Mouse (Mus musculus) CH12.LX (cell line): ENCODE measurements around the gene Psmd7. TPM values are rescaled to one million over a fixed set of nuclear protein-coding genes. Genes with fewer than 3 reads are reported as not detected.
"Not testable (repeated sequence)": the region's sequence is repeated elsewhere in the genome, so short reads cannot be mapped to it uniquely, and the experiment has no call there.

Experiments
- DNase-seq: peaks from one replicate; pipeline ENCODE4 v3.0.0-alpha.2; 2013; ENCODE audit errors: extremely low read depth
- H3K27ac ChIP-seq: 2 replicates; pipeline ENCODE4 v1.5.1; 2012; ENCODE audit warnings: low read depth, mild to moderate bottlenecking, control low read depth, moderate library complexity; ENCODE audit not compliant: insufficient read depth
- H3K27me3 ChIP-seq: replicated peaks from 2 replicates; pipeline ENCODE3; 2012; ENCODE audit warnings: inconsistent platforms
- H3K36me3 ChIP-seq, 2 experiments: replicated peaks in 1 of 2; 2 replicates each; pipeline versions ENCODE3 to v1.6.1; 2012; ENCODE audit warnings: inconsistent platforms in 1 of 2, low read length in 1 of 2, mild to moderate bottlenecking in 1 of 2, mixed read lengths in 1 of 2, moderate library complexity in 1 of 2; ENCODE audit not compliant: control insufficient read depth in 1 of 2, insufficient read depth in 1 of 2
- H3K4me1 ChIP-seq, 2 experiments: 2 replicates each; pipeline ENCODE4 v1.6.1; 2012; ENCODE audit warnings: inconsistent platforms in 1 of 2, moderate library complexity in 1 of 2; ENCODE audit not compliant: insufficient read depth in 2 of 2, control insufficient read depth in 1 of 2
- H3K4me2 ChIP-seq: 2 replicates; pipeline ENCODE4 v1.6.1; 2012; ENCODE audit warnings: low read depth, mild to moderate bottlenecking, control low read depth; ENCODE audit not compliant: poor library complexity, insufficient read depth, severe bottlenecking
- H3K4me3 ChIP-seq, 3 experiments: fragments of 150-350 bp in 1 of 3; sonication (generic) in 1 of 3; replicated peaks in 1 of 3; 2 replicates each; pipeline versions ENCODE3 to v1.5.1; 2011 to 2012; ENCODE audit warnings: low read depth in 2 of 3, low read length in 2 of 3, mild to moderate bottlenecking in 2 of 3, moderate library complexity in 2 of 3, control low read depth in 1 of 3, improper control_type of control experiment in 1 of 3, inconsistent platforms in 1 of 3, mixed read lengths in 1 of 3; ENCODE audit not compliant: poor library complexity in 1 of 3
- H3K79me2 ChIP-seq: replicated peaks from 2 replicates; pipeline ENCODE4 v1.6.1; 2012; ENCODE audit warnings: mild to moderate bottlenecking, moderate library complexity; ENCODE audit not compliant: control insufficient read depth, poor library complexity, insufficient read depth, severe bottlenecking; ENCODE audit errors: extremely low read depth
- H3K9ac ChIP-seq: 2 replicates; pipeline ENCODE4 v1.6.1; 2012; ENCODE audit warnings: low read depth, mild to moderate bottlenecking, control low read depth, moderate library complexity; ENCODE audit not compliant: insufficient read depth
- H3K9me3 ChIP-seq: replicated peaks from 2 replicates; pipeline ENCODE3; 2012; ENCODE audit warnings: low read length, inconsistent platforms, mixed read lengths
- BHLHE40 ChIP-seq: IDR thresholded peaks from 2 replicates; pipeline ENCODE4 v1.6.1; 2011; ENCODE audit warnings: mild to moderate bottlenecking, low read depth, low read length, improper control_type of control experiment
- CHD1 ChIP-seq: IDR thresholded peaks from 2 replicates; pipeline ENCODE4 v1.6.1; 2012; ENCODE audit warnings: low read depth, low read length, improper control_type of control experiment, inconsistent platforms
- CTCF ChIP-seq, 2 experiments: IDR thresholded peaks in 1 of 2; conservative IDR thresholded peaks in 1 of 2; 2 replicates each; pipeline ENCODE4 v1.5.1; 2011 to 2012; ENCODE audit warnings: low read depth in 2 of 2, low read length in 2 of 2, improper control_type of control experiment in 1 of 2, inconsistent platforms in 1 of 2, mild to moderate bottlenecking in 1 of 2, moderate library complexity in 1 of 2
- E2F4 ChIP-seq: IDR thresholded peaks from 2 replicates; pipeline ENCODE4 v1.6.1; 2011; ENCODE audit warnings: low read depth, low read length, improper control_type of control experiment; ENCODE audit not compliant: insufficient replicate concordance
- ELF1 ChIP-seq: IDR thresholded peaks from 2 replicates; pipeline ENCODE4 v1.6.1; 2014; ENCODE audit warnings: low read depth, mild to moderate bottlenecking, inconsistent platforms, low read length, improper control_type of control experiment
- EP300 ChIP-seq: IDR thresholded peaks from 2 replicates; pipeline ENCODE4 v1.6.1; 2011; ENCODE audit warnings: low read length, improper control_type of control experiment
- ETS1 ChIP-seq: conservative IDR thresholded peaks from 2 replicates; pipeline ENCODE4 v1.6.1; 2012; ENCODE audit warnings: low read depth, mild to moderate bottlenecking, inconsistent platforms, low read length, improper control_type of control experiment, moderate library complexity
- GABPA ChIP-seq: IDR thresholded peaks from 2 replicates; pipeline ENCODE4 v1.6.1; 2012; ENCODE audit warnings: low read depth, low read length, improper control_type of control experiment, inconsistent platforms; ENCODE audit not compliant: insufficient replicate concordance
- HCFC1 ChIP-seq: IDR thresholded peaks from 2 replicates; pipeline ENCODE4 v1.6.1; 2012; ENCODE audit warnings: low read depth, mild to moderate bottlenecking, inconsistent platforms, low read length, improper control_type of control experiment
- JUN ChIP-seq: IDR thresholded peaks from 2 replicates; pipeline ENCODE4 v1.6.1; 2011; ENCODE audit warnings: low read depth, mild to moderate bottlenecking, low read length, improper control_type of control experiment, moderate library complexity; ENCODE audit not compliant: insufficient read depth
- KAT2A ChIP-seq: IDR thresholded peaks from 2 replicates; pipeline ENCODE4 v1.6.1; 2012; ENCODE audit warnings: low read length, improper control_type of control experiment, inconsistent platforms; ENCODE audit not compliant: insufficient replicate concordance
- MAFK ChIP-seq: IDR thresholded peaks from 2 replicates; pipeline ENCODE4 v1.6.1; 2011; ENCODE audit warnings: low read length, improper control_type of control experiment; ENCODE audit not compliant: insufficient replicate concordance
- MAZ ChIP-seq: IDR thresholded peaks from 2 replicates; pipeline ENCODE4 v1.6.1; 2012; ENCODE audit warnings: low read depth, mild to moderate bottlenecking, inconsistent platforms, low read length, improper control_type of control experiment, moderate library complexity
- MEF2A ChIP-seq: IDR thresholded peaks from 2 replicates; pipeline ENCODE4 v1.6.1; 2014; ENCODE audit warnings: low read depth, mild to moderate bottlenecking, inconsistent platforms, low read length, improper control_type of control experiment, borderline replicate concordance
- NELFE ChIP-seq: IDR thresholded peaks from 2 replicates; pipeline ENCODE4 v1.6.1; 2011; ENCODE audit warnings: low read depth, low read length, improper control_type of control experiment
- PAX5 ChIP-seq: IDR thresholded peaks from 2 replicates; pipeline ENCODE4 v1.6.1; 2012; ENCODE audit warnings: low read length, inconsistent platforms, mixed read lengths
- POLR2A ChIP-seq: IDR thresholded peaks from 2 replicates; pipeline ENCODE4 v1.6.1; 2011; ENCODE audit warnings: low read depth, mild to moderate bottlenecking, improper control_type of control experiment, low read length
- RAD21 ChIP-seq: IDR thresholded peaks from 2 replicates; pipeline ENCODE4 v1.6.1; 2011; ENCODE audit warnings: low read depth, mild to moderate bottlenecking, low read length, improper control_type of control experiment, moderate library complexity
- RCOR1 ChIP-seq: conservative IDR thresholded peaks from 2 replicates; pipeline ENCODE4 v1.6.1; 2012; ENCODE audit warnings: low read depth, mild to moderate bottlenecking, inconsistent platforms, low read length, improper control_type of control experiment
- SIN3A ChIP-seq: IDR thresholded peaks from 2 replicates; pipeline ENCODE4 v1.6.1; 2012; ENCODE audit warnings: low read length, improper control_type of control experiment, inconsistent platforms
- TBP ChIP-seq: conservative IDR thresholded peaks from 2 replicates; pipeline ENCODE4 v1.6.1; 2011; ENCODE audit warnings: low read depth, low read length, improper control_type of control experiment
- USF1 ChIP-seq: IDR thresholded peaks from 2 replicates; pipeline ENCODE4 v1.6.1; 2014; ENCODE audit warnings: low read depth, mild to moderate bottlenecking, inconsistent platforms, low read length, improper control_type of control experiment
- USF2 ChIP-seq: conservative IDR thresholded peaks from 2 replicates; pipeline ENCODE4 v1.6.1; 2011; ENCODE audit warnings: low read depth, low read length, improper control_type of control experiment
- ZKSCAN1 ChIP-seq: IDR thresholded peaks from 2 replicates; pipeline ENCODE4 v1.6.1; 2012; ENCODE audit warnings: low read depth, inconsistent platforms, low read length, improper control_type of control experiment, borderline replicate concordance
- ZMIZ1 ChIP-seq: IDR thresholded peaks from 2 replicates; pipeline ENCODE4 v1.6.1; 2012; ENCODE audit warnings: low read depth, mild to moderate bottlenecking, inconsistent platforms, low read length, improper control_type of control experiment
- dilution Hi-C: fragments of 300-500 bp; cut with MboI; formaldehyde crosslinking; loops from 2 replicates; pipeline ENCODE4 v1.14.3; 2020; ENCODE audit warnings: low sequenced_read_pairs; ENCODE audit not compliant: extremely low pct_unique_long_range_greater_than_20kb, extremely low pct_ligation_motif_present
- in situ Hi-C: fragments of 300-500 bp; cut with MboI; formaldehyde crosslinking; loops from 3 replicates; pipeline ENCODE4 v1.14.3; 2019; ENCODE audit warnings: low sequenced_read_pairs, low pct_ligation_motif_present, low pct_unique_long_range_greater_than_20kb, mixed read lengths
- polyA plus RNA-seq: library from polyadenylated mRNA; unstranded; fragments of >175 nt; gene quantifications from 2 replicates; pipeline ENCODE4 v1.2.1, GENCODE M21; 2012; ENCODE audit warnings: low read depth; ENCODE audit not compliant: insufficient read length
- total RNA-seq, 2 experiments: library from RNA; depleted of rRNA; stranded (reverse); fragments of 300-350 nt in 1 of 2; fragments of >200 nt in 1 of 2; gene quantifications; 2 replicates each; pipeline ENCODE4 v1.2.3; 2012 to 2014

Psmd7 gene
- total and polyA plus RNA-seq, 3 experiments: 56.7 to 353 (median 110) TPM

DNA sequence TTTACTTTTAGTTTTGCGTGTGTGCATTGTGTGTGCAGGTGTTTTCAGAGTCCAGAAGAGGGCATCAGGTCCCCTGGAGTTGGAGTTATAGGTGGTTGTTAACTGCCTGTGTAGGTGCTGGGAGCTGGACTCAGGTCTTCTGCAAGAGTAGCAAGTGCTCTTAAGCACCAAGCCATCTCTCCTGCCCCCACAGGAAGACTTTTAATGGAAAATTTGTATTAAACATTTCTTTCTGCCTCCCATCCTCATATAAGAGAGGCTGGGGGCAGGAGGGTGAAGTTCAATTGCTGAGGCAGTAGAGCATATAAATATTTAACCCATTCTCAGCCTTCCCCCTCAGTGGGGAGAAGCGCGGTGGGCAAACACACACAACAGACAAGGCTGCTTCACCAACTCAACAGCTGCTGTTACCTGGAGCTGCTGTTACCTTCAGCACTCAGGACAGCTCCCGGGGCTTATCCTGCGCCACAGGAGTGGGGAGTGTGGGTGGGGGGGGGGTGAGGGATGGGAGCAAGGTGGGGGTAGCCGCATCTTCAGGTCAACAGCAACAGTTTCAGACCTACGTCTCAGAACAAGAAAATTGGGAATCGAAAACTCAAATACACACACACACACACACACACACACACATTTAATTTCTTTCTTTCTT lies 40.4 kb upstream of the Psmd7 start:
- Histone ChIP-seq H3K4me1 (no peaks in the 10 kb centered on the region), H3K9me3 (no peaks in the 10 kb centered on the region), H3K27me3 (no peaks in the 10 kb centered on the region), H3K9ac (no peak overlapping the region), H3K36me3 (no peaks in the 10 kb centered on the region), H3K4me3 (no peak overlapping the region), H3K4me2 (no peak overlapping the region), H3K79me2 (no peaks in the 10 kb centered on the region), H3K27ac (no peak overlapping the region)
- TF ChIP-seq ZMIZ1 (no peak), PAX5 (no peak), CHD1 (no peak), MAZ (no peak), POLR2A (no peak), HCFC1 (no peak), GABPA (no peak), SIN3A (no peak), NELFE (no peak), MAFK (no peak), ZKSCAN1 (no peak), KAT2A (no peak), ELF1 (no peak), USF2 (no peak), RCOR1 (no peak), ETS1 (no peak), CTCF (conservative IDR thresholded peaks at IDR 0.05 in 1 of 2, IDR thresholded peaks at IDR 0.05 in 1 of 2; ENCODE audit: low read depth in 2 of 2, low read length in 2 of 2) (no peak), E2F4 (no peak)
- in situ Hi-C loops: no loop called here
- DNase-seq: no peak
- dilution Hi-C loops: no loop called here

DNA sequence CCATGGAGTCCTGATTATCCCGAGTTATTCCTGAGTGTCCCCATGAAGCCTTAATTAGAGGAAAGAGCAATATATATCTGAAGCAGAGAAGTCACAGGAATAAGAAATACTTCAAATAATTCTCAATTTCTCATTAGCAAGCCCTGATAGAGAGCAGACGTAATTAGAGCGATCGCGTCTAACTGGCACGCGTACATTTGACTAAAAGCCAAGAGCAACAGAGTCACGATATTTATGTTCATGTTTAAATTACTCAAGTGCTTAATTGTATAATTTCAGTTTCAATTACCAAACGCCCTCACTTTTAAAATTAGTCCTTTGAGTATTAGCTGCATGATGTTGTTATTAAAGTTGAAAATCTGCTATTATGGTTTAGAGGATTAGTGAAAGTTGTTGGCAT lies 39.6 kb upstream of the Psmd7 start:
- Histone ChIP-seq H3K4me1 (peaks cover 0 to under 1% of the 10 kb centered on the region in 2 experiments; a peak in 1 of 4 replicates), H3K27me3 (no peaks in the 10 kb centered on the region), H3K9ac (no peak overlapping the region), H3K79me2 (no peaks in the 10 kb centered on the region), H3K27ac (no peak overlapping the region), H3K36me3 (no peaks in the 10 kb centered on the region), H3K4me2 (no peak overlapping the region), H3K4me3 (no peak overlapping the region), H3K9me3 (no peaks in the 10 kb centered on the region)
- no peak for DNase-seq
- no peak for TF ChIP-seq USF1
- TF ChIP-seq MEF2A: no peak
- no peak for TF ChIP-seq KAT2A
- TF ChIP-seq CTCF (conservative IDR thresholded peaks at IDR 0.05 in 1 of 2, IDR thresholded peaks at IDR 0.05 in 1 of 2; ENCODE audit: low read depth in 2 of 2, low read length in 2 of 2): no peak
- TF ChIP-seq ZMIZ1: no peak
- no peak for TF ChIP-seq TBP
- no peak for TF ChIP-seq RAD21
- TF ChIP-seq BHLHE40: no peak
- no peak for TF ChIP-seq JUN
- no peak for TF ChIP-seq EP300
- in situ Hi-C loops: no loop called here
- dilution Hi-C loops: no loop called here

DNA sequence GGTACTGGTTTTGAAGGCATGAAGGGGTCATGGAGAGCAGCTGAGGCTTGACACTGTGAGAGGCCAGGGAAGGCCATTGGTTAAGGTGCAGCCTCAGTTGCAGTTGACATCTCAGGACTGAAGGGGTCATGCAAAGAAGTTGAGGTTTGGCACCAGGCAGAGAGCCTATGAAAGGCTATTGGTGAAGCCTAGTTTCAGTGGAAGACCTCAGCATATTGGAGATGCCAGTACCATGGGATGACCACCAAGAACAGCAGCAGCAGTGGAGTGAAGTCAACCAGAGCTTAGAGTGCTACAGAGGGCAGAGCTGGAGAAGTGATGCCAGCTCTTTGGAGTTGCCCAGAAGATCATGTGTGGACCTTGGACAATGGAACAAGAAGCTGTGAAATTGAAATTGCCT lies 36.0 kb upstream of the Psmd7 start:
- H3K27me3 ChIP-seq, H3K9me3 ChIP-seq, H3K79me2 ChIP-seq, H3K4me2 ChIP-seq, dilution Hi-C loops, H3K9ac ChIP-seq, H3K4me3 ChIP-seq, H3K27ac ChIP-seq, DNase-seq, H3K36me3 ChIP-seq, in situ Hi-C loops: not testable (repeated sequence)
- peaks cover 7 to 15% of the 10 kb centered on the region in 2 experiments for H3K4me1 ChIP-seq
